Mouse (Mus musculus) urinary bladder, postnatal 25 days (tissue): ENCODE data around the gene Pofut1.

Source experiments
- DNase-seq: peaks from one replicate; pipeline ENCODE4 v3.0.0; 2022; ENCODE audit warnings: low spot score

Pofut1 gene

DNA sequence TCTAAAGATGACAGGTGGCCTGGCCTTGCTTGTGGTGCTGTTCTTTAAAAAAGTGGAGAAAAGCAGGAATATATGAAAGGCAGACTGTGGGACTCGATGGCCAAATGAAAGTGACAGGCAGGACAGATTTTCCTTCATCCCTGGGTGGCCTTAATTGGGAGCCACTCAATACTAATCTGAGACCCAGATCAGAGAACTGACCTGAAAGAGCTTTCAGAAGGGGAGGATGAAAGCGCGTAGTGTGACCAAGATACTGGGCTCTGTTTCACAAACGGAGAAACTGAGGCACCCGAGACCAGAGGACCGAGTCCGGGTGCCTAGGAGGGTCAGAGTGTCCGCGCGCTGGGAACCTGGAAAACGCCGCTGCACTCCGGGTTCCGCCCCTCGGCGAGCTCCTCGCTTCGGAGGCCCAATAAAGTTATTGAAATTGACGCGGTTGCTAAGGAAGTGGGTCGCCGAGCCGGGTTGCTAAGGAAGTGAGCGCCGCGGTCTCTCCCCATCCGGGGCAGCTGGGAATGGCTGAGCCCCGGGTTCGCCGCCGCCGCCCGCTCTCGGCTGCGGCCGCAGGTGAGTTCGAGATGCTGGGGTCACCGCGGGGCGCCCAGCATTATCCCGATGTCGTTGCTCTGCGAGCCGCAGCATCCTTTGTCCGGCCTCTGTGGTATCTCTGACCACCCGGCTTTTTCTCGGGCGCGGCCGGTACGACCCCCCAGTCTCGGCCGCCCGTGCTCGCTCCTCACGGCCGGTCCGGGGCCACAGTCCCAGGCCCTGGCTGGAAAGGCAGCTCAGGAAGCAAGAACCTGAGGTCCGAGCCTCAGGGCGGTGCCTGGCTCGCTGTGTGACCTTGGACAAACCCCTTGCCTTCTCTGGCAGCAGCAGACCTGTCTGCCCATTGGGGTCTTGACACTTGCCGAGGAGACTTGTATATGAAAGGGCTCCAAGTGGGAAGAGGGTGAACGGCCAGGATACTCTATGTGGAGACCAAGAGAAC, 49.9 kb downstream of the Pofut1 start, which contains the start of gene Kif3b:
TSS of gene Kif3b (plus strand) at position 476 of the 991 bp plus-strand sequence.
- DNase-seq = peak; percentile 83

DNA sequence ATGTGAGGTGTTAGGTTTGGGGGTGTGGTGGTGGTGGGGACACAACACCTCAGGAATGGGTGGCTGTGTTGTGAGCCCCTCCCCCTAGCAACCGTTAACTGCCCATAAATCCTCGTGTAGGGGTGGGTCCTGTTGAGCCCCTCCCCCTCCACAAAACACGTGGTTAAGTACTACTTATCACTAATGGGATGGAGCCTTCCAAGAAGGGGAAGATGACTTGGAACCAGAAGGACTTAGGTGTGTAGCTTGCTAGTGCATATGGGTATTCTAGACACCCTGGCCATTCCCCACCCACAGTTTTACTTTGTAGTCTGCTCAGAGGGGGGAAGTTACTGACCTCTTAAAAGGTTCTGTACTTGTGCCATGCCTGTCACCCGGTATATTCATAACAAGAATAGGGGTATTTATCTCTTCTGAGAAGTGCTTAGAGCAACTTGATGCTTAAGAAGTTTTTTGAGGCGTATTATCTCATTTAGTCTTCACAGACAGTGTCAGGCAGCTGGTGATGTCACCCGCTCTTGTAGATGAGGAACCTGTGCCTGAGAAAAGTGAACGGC, 51.0 kb downstream of the Pofut1 start:
- DNase-seq = no peak

- no peak for DNase-seq
These were observed 53.9 kb downstream of the Pofut1 start for GRCm38 (mm10) chr2:153295196-153295595.

GRCm38 (mm10) chr2:153297771-153298170, 56.4 kb downstream of the Pofut1 start:
- DNase-seq = no peak

- DNase-seq = no peak
These were observed 57.1 kb downstream of the Pofut1 start for GRCm38 (mm10) chr2:153298460-153298859.

- DNase-seq = no peak
These were observed 57.5 kb downstream of the Pofut1 start for GRCm38 (mm10) chr2:153298863-153299262.

DNA sequence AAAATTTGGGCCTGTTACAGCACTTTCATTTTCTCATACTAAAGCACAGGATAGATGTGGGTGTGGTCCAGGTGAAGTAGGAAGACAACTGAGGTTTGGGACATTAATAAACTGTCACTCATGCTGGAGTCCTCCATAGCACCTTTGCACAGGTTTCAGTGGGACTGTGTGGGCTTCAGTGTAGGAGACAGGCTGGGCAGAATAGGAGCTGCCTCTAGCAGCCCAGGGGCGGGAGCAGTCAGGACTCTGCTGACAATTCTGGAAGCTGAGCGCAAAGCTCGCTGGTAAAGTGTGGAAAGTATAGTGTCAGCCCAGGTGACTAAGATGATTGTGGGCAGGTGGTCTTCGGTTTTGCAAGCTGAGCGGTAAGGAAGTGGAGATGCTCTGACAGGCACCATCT, 59.8 kb downstream of the Pofut1 start:
- no peak for DNase-seq

DNA sequence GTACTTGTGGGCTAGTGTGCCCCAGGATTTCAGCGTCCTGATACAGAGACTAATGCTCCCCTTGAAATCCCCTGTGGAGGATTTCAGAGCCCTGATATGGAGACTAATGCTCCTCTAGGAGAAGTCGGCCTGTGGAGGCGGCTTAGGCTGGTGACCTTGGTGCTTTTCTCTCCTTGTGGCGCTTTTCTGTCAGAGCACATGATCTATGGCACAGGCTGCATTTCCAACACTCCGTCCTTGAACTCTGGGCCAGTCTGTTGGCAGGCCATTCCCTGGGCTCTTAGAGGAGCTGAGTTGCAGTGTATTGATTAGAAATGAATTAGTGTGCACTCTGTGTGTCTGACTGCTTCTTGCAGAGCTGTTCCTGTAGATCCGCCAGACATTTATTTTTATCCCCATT, 63.9 kb downstream of the Pofut1 start:
- DNase-seq = no peak

DNA sequence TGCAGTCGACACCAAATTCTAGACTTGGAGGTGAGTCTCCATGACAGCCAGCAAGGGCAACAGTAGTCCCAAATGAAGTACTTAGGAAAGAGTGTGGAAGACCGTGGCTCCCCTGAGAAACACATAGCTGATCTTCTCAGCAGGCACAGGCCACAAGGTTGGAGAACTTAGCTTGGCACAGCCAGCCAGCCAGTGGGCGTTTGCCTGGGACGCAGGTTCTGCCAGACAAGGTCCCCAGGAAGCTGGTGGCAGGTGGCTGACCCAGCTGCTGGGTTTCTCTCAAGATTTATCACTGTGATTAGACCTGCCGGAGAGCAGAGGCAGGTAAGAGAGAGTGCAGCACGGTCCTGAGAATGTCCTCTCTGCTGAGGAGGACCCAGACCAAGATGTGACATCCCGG, 67.3 kb downstream of the Pofut1 start:
- DNase-seq = no peak

DNA sequence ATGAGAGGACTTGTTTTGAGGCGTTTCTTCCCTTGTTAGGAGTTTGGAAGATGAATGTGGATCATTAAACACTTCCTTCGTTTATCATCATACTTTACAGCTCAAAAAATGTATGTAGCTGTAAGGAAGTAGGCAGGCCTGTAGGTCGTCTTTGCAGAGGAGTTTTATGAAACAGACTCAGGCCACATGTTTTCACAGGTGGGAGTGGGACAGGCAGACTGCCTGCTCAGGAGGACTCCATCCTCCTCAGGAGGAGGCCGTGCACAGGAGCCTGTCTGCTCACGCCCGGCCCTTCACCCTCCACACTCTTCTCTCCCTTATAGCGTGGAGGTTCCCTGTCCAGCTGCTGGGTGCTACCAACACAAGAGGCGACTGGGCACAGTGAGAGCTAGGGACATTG, 67.8 kb downstream of the Pofut1 start:
- DNase-seq = no peak

DNA sequence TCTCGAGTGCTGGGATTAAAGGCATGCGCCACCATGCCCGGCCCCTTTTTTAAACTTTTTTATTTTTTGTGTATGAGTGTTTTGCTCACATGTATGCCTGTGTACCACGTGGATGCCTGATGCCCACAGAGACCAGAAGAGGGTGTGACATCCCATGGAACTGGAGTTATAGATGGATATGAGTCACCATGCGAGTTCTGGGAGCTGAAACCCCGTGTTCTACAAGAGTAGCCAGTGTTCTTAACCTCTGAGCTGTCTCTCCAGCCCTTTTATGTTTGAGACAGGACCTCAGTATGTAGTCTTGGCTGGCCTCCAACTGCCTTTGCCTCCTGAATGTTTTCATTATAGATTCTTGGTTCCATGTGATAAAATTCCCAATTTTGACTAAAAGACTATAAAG, 68.9 kb downstream of the Pofut1 start:
- no peak for DNase-seq

DNA sequence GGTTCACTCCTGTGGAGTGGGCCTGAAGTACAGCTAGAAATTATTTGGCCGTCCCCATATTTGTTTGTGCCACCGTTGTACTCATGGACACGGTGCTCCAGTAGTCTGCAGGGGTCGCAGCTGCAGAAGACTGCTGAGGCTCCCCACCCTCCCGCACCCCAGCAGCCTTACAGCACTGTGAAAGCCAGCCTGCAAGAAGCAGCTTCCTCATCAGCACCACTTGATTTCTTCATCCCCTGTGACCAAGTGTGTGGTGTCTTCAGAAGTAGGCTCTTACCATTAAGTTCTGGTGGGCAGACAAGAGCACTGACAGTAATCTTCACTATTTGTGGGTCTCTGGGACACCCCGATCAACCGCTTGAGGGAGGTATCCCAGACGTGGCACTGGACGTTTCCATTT, 71.6 kb downstream of the Pofut1 start:
- no peak for DNase-seq

GRCm38 (mm10) chr2:153318408-153318807, 77.1 kb downstream of the Pofut1 start:
- no peak for DNase-seq

DNA sequence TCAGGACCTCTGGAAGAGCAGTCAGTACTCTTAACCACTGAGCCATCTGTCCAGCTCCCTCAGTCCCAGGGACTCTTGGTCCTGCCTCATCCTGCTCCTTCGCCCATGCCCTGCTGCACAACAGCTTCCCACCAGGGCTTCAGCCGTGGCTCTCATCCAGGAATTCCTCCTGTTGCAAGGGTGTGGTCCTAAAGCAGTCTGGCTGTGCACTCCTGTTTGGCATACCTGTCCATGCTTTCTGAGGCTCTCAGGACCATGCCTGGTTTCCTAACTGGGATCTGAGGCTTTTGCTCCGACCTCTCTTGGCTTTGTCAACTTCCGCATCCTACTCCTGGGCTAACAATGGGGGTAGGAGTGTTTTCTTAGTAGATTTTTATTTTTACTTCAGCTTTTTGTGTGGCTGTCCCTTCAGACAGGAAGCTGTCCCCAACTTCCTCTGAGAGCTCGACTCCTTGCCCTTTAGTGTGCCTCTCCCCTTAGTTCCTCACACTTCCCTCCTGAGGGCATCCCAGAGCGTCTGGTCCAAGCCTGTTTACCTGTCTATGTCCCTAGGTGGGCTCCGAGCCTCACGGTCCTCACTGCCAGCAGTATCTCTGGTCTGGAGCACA, 77.8 kb downstream of the Pofut1 start:
- DNase-seq = no peak
